Mouse (Mus musculus) liver, embryonic 11.5 days (tissue): ENCODE results near the gene Ttyh1. TPM values are rescaled to one million over a fixed set of nuclear protein-coding genes. Genes with fewer than 3 reads are reported as not detected.

Experiments used
- ATAC-seq: fragments of 200-750 bp; cut with Nextera tagmentation; replicated peaks from 2 replicates; pipeline ENCODE4 v1.8.0; 2017; ENCODE audit warnings: moderate number of reproducible peaks, mild to moderate bottlenecking, moderate TSS enrichment, moderate library complexity; ENCODE audit not compliant: low FRiP score
- DNase-seq: peaks from one replicate; pipeline ENCODE4 v3.0.0-alpha.2; 2017; ENCODE audit warnings: low spot score
- H3K27ac ChIP-seq: fragments of 300-500 bp; sonication (generic); 2 replicates; pipeline ENCODE4 v1.5.1; 2014; ENCODE audit warnings: mild to moderate bottlenecking, low read depth, low read length, control low read depth
- H3K27me3 ChIP-seq: fragments of 300-500 bp; sonication (generic); replicated peaks from 2 replicates; pipeline ENCODE4 v1.6.1; 2014; ENCODE audit warnings: low read length, mixed read lengths; ENCODE audit not compliant: control insufficient read depth, insufficient read depth
- H3K36me3 ChIP-seq: fragments of 300-500 bp; sonication (generic); 2 replicates; pipeline ENCODE4 v1.6.1; 2014; ENCODE audit warnings: mild to moderate bottlenecking, low read length, moderate library complexity, mixed read lengths; ENCODE audit not compliant: control insufficient read depth, insufficient read depth
- H3K4me1 ChIP-seq: fragments of 300-500 bp; sonication (generic); replicated peaks from 2 replicates; pipeline ENCODE4 v1.6.1; 2014; ENCODE audit warnings: low read length, mixed read lengths; ENCODE audit not compliant: control insufficient read depth, insufficient read depth
- H3K4me2 ChIP-seq: fragments of 300-500 bp; sonication (generic); 2 replicates; pipeline ENCODE4 v1.6.1; 2014; ENCODE audit warnings: mild to moderate bottlenecking, control low read depth, moderate library complexity
- H3K4me3 ChIP-seq: fragments of 300-500 bp; sonication (generic); 2 replicates; pipeline ENCODE4 v1.5.1; 2014; ENCODE audit warnings: low read depth, low read length, control low read depth
- H3K9ac ChIP-seq: fragments of 300-500 bp; sonication (generic); 2 replicates; pipeline ENCODE4 v1.6.1; 2014; ENCODE audit warnings: low read depth, low read length, control low read depth
- H3K9me3 ChIP-seq: fragments of 300-500 bp; sonication (generic); 2 replicates; pipeline ENCODE4 v1.6.1; 2016; ENCODE audit warnings: low read length, inconsistent platforms, mixed read lengths; ENCODE audit not compliant: control insufficient read depth
- WGBS: fragments of 180-500 bp; shearing (Covaris S2); extraction: QIAGEN DNeasy Blood & Tissue Kit; methylation state at CpG from one replicate; pipeline ENCODE4 v1.1.7; 2014; 5-methylcytosine and 5-hydroxymethylcytosine counted together
- polyA plus RNA-seq: library from polyadenylated mRNA; unstranded; fragments of >200 nt; fragmentation: Nextera tagmentation; extraction: Ambion mirVana; gene quantifications from 2 replicates; pipeline ENCODE4 v1.2.1, GENCODE M21; 2014

Ttyh1 gene
- polyA plus RNA-seq, 1 experiment from 2014 or later, result 0.85 TPM

- peaks cover 12% of the 10 kb centered on the region for H3K4me1 ChIP-seq
- DNase-seq, result no peak
- 95% methylated on average over 19 of the region's 19 CpGs for WGBS
These were observed 24.3 kb downstream of the Ttyh1 start for GRCm38 (mm10) chr7:4143506-4143905.

GRCm38 (mm10) chr7:4144046-4144445, 24.8 kb downstream of the Ttyh1 start:
- H3K36me3 ChIP-seq, result peaks cover 72% of the 10 kb centered on the region
- H3K4me2 ChIP-seq, result no peak overlapping the region
- H3K9ac ChIP-seq, result no peak overlapping the region
- H3K27ac ChIP-seq, result no peak overlapping the region
- DNase-seq (no peak), ATAC-seq (no peak)
- no peaks in the 10 kb centered on the region for H3K27me3 ChIP-seq
- no peak overlapping the region for H3K4me3 ChIP-seq
- H3K9me3 ChIP-seq, result no peaks in the 10 kb centered on the region
- H3K4me1 ChIP-seq, result peaks cover 13% of the 10 kb centered on the region
- WGBS, result 97% methylated on average over 13 of the region's 13 CpGs

More at GRCm38 (mm10) chr7:4143506-4143905, 24.3 kb downstream of the Ttyh1 start:
- no peaks in the 10 kb centered on the region for H3K9me3 ChIP-seq
- ATAC-seq, result no peak
- H3K36me3 ChIP-seq, result peaks cover 76% of the 10 kb centered on the region
- no peak overlapping the region for H3K27ac ChIP-seq
- no peaks in the 10 kb centered on the region for H3K27me3 ChIP-seq
- H3K4me3 ChIP-seq, result no peak overlapping the region
- no peak overlapping the region for H3K9ac ChIP-seq
- H3K4me2 ChIP-seq, result no peak overlapping the region

GRCm38 (mm10) chr7:4144766-4145551, 25.8 kb downstream of the Ttyh1 start:
- Histone ChIP-seq H3K36me3 (peaks cover 64% of the 10 kb centered on the region), H3K27ac (no peak overlapping the region), H3K27me3 (no peaks in the 10 kb centered on the region), H3K4me2 (no peak overlapping the region), H3K9ac (no peak overlapping the region), H3K4me3 (no peak overlapping the region), H3K9me3 (no peaks in the 10 kb centered on the region), H3K4me1 (peaks cover 13% of the 10 kb centered on the region)
- ATAC-seq (no peak), DNase-seq (no peak)
- 93% methylated on average over 20 of the region's 20 CpGs for WGBS

- WGBS, result 74% methylated on average over 6 of the region's 6 CpGs
- peak; percentile 34 for DNase-seq
- no peak for ATAC-seq
- Histone ChIP-seq H3K27me3 (no peaks in the 10 kb centered on the region), H3K9ac (no peak overlapping the region), H3K4me3 (no peak overlapping the region), H3K4me2 (no peak overlapping the region), H3K36me3 (peaks cover 59% of the 10 kb centered on the region), H3K27ac (no peak overlapping the region), H3K9me3 (no peaks in the 10 kb centered on the region), H3K4me1 (peaks cover 17% of the 10 kb centered on the region)
These were observed 26.5 kb downstream of the Ttyh1 start for GRCm38 (mm10) chr7:4145552-4146190.

GRCm38 (mm10) chr7:4146241-4147180, 27.3 kb downstream of the Ttyh1 start:
- Histone ChIP-seq H3K4me2 (no peak overlapping the region), H3K27me3 (peaks cover 5% of the 10 kb centered on the region), H3K4me1 (peaks cover 19% of the 10 kb centered on the region), H3K4me3 (no peak overlapping the region), H3K9me3 (no peaks in the 10 kb centered on the region), H3K27ac (no peak overlapping the region), H3K36me3 (peaks cover 52% of the 10 kb centered on the region), H3K9ac (no peak overlapping the region)
- DNase-seq (no peak), ATAC-seq (no peak)
- WGBS, result 92% methylated on average over 23 of the region's 23 CpGs

GRCm38 (mm10) chr7:4147371-4147770, 28.2 kb downstream of the Ttyh1 start:
- H3K27ac ChIP-seq, result no peak overlapping the region
- no peak overlapping the region for H3K4me3 ChIP-seq
- peaks cover 19% of the 10 kb centered on the region for H3K4me1 ChIP-seq
- no peak overlapping the region for H3K9ac ChIP-seq
- peaks cover 7% of the 10 kb centered on the region for H3K27me3 ChIP-seq
- no peak overlapping the region for H3K4me2 ChIP-seq
- ATAC-seq, result no peak
- no peak for DNase-seq
- WGBS, result 85% methylated on average over 20 of the region's 20 CpGs
- no peaks in the 10 kb centered on the region for H3K9me3 ChIP-seq
- peaks cover 46% of the 10 kb centered on the region for H3K36me3 ChIP-seq

- Histone ChIP-seq H3K27me3 (peaks cover 7% of the 10 kb centered on the region), H3K36me3 (peaks cover 41% of the 10 kb centered on the region), H3K4me2 (no peak overlapping the region), H3K4me1 (peaks cover 19% of the 10 kb centered on the region), H3K4me3 (no peak overlapping the region), H3K9me3 (no peaks in the 10 kb centered on the region), H3K27ac (no peak overlapping the region), H3K9ac (no peak overlapping the region)
- no peak for ATAC-seq
- WGBS, result 79% methylated on average over 4 of the region's 4 CpGs
- no peak for DNase-seq
These were observed 28.6 kb downstream of the Ttyh1 start for GRCm38 (mm10) chr7:4147836-4148235.

GRCm38 (mm10) chr7:4148341-4149208, 29.4 kb downstream of the Ttyh1 start:
- Histone ChIP-seq H3K4me3 (peak overlapping the region; percentile 82), H3K4me2 (peak overlapping the region; percentile 89), H3K27me3 (peaks cover 7% of the 10 kb centered on the region), H3K4me1 (peaks cover 19% of the 10 kb centered on the region), H3K9me3 (no peaks in the 10 kb centered on the region), H3K36me3 (peaks cover 34% of the 10 kb centered on the region), H3K27ac (peak overlapping the region; percentile 94), H3K9ac (peak overlapping the region; percentile 83)
- 30% methylated on average over 18 of the region's 18 CpGs for WGBS
- DNase-seq (peak; percentile 35), ATAC-seq (peak; percentile 18)
